Mouse (Mus musculus) left cerebral cortex, postnatal 14 days (tissue): ENCODE results near the gene Akr1c18. TPM values are rescaled to one million over a fixed set of nuclear protein-coding genes. Genes with fewer than 3 reads are reported as not detected.

Experiments used
- DNase-seq, 2 experiments: peaks; one replicate each; pipeline ENCODE4 v3.0.0; 2021 to 2022; ENCODE audit warnings: low spot score in 2 of 2, mixed read lengths in 1 of 2
- intact Hi-C: fragments of 180-260 bp; cut with DNase I; formaldehyde crosslinking; loops from one replicate; pipeline ENCODE4 v1.15.1; 2025
- total RNA-seq, 2 experiments: library from RNA; stranded (reverse); gene quantifications; 2 replicates each; pipeline ENCODE4 v1.2.3; 2021

Gene Akr1c18
- total RNA-seq, 2 experiments from 2014 or later: 1.4 to 1.6 TPM

- intact Hi-C loops: no loop called here
- no peak for DNase-seq
Observed at GRCm38 (mm10) chr13:4119181-4119904, 31.1 kb downstream of the Akr1c18 start.

DNA sequence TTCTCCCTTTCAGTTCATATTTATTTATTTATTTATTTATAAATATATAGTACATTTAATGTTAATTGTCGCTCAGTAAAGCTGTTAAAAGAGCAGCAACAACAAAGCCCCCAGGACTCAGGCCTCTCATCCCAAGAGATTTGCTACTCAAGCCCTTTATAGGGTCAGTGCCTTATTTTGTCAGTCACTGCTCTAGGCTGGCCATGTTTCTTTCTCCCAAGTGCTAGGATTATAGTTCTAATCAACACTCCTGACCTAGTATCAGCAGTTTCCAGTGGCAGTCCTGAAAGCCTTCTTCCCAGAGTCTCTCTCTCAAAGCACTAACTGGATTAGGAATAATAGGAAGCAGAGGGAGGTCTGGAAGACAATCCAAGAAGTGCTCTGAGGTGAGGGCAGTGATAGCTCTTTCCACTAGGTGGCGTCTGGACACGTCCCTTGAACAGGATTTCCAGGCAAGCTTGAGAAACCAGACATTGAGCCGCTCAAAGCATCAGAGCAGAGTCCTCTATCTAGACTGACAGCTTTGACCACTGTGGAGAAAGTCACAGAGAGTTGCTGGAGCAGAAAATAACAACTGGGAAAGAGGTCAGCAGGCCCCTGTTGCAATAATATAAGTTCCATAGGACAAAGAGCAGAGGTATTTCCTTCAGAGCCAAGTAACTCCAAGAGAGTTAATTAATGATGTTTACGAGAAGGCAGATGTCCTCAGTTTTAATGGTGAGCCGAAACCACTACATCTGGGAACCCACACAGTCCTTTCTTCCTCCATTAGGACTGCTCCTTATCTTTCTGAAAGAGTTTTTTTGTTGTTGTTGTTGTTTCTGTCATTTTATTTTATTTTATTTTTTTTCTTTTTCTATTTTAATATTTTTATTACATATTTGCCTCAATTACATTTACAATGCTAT is 39.9 kb downstream of the Akr1c18 start:
- DNase-seq: peak; percentile 49 to 77
- intact Hi-C loops: loop anchor here (5.0 kb wide), 1 partner anchor 172 kb away; no protein-coding TSS in a partner anchor

GRCm38 (mm10) chr13:4102721-4103120 is 47.7 kb downstream of the Akr1c18 start:
- intact Hi-C loops: no loop called here
- DNase-seq: no peak

GRCm38 (mm10) chr13:4101691-4102090 is 48.8 kb downstream of the Akr1c18 start:
- DNase-seq: no peak
- intact Hi-C loops: no loop called here

Other genes with a start within 250 kb of the Akr1c18 start
- 10 to 100 TPM; 32.2 to 41.1 TPM for gene Net1, start 232.4 kb downstream of the Akr1c18 start, total RNA-seq
- not detected for gene Tubal3, start 232.4 kb downstream of the Akr1c18 start, total RNA-seq
- not detected for gene Ucn3, start 205.3 kb downstream of the Akr1c18 start, total RNA-seq
- 1 to 10 TPM; 2.1 to 2.4 TPM for gene Akr1c14, start 101.6 kb downstream of the Akr1c18 start, total RNA-seq
- gene Akr1c13, start 40.5 kb upstream of the Akr1c18 start, total RNA-seq: under 1 TPM in 1 of 2 experiments, not detected in 1; 0.99 TPM
- not detected for gene Akr1c19, start 78.0 kb upstream of the Akr1c18 start, total RNA-seq
- gene Akr1c12, start 128.8 kb upstream of the Akr1c18 start, total RNA-seq: not detected